Mouse (Mus musculus): Measurements from ENCODE around the gene Zfp747.
"Not testable (repeated sequence)": the region's sequence is repeated elsewhere in the genome, so short reads cannot be mapped to it uniquely, and the experiment has no call there.

DNA sequence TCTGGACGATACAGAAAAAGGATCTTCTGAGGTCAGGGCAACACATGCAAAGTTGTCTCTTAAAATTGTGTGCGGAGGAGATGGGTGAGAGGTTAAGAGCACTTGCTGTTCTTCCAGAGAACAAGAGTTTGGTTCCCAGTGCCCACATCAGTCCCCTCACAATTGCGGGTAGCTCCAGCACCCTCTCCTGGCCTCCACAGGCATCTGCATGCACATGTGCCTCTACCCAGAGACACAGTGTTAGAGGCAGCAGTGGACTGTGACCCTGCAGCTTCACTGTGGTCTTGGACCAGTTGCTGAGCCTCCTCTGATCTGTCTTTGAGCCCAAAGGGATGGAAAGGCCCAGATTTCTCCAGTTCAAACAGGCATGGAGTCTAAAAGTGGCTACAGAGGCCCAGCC, 4.0 kb downstream of the Zfp747 start:
- TF ChIP-seq POLR2A (IDR thresholded peaks at IDR 0.05; ENCODE audit: control insufficient read depth, extremely low read depth, insufficient read depth, low read length, poor library complexity); CTCF (IDR thresholded peaks at IDR 0.05; ENCODE audit: borderline replicate concordance, control insufficient read depth, extremely low read depth, insufficient read depth, low read length, poor library complexity): not testable (repeated sequence)
